Mouse (Mus musculus): ENCODE data around the gene Tgm2. TPM values are rescaled to one million over a fixed set of nuclear protein-coding genes. Genes with fewer than 3 reads are reported as not detected.

Gene Tgm2
- total RNA-seq, 4 experiments from 2014 or later, result 58.1 to 75.3 (median 62.3) TPM

GRCm38 (mm10) chr2:158113591-158114257 lies 32.5 kb downstream of the Tgm2 start:
- peak; percentile 71 for DNase-seq

- DNase-seq, result no peak
Measured at GRCm38 (mm10) chr2:158109516-158109915, 36.7 kb downstream of the Tgm2 start.

- no peak for DNase-seq
Measured at GRCm38 (mm10) chr2:158106947-158107587, 39.2 kb downstream of the Tgm2 start.

GRCm38 (mm10) chr2:158105605-158106004 lies 40.6 kb downstream of the Tgm2 start:
- DNase-seq, result no peak

GRCm38 (mm10) chr2:158104966-158105365 lies 41.3 kb downstream of the Tgm2 start:
- no peak for DNase-seq

GRCm38 (mm10) chr2:158101768-158102167 lies 44.5 kb downstream of the Tgm2 start:
- no peak for DNase-seq

- no peak for DNase-seq
Measured at GRCm38 (mm10) chr2:158099537-158099936, 46.7 kb downstream of the Tgm2 start.

- no peak for DNase-seq
Measured at GRCm38 (mm10) chr2:158098730-158099129, 47.5 kb downstream of the Tgm2 start.

- no peak for DNase-seq
Measured at GRCm38 (mm10) chr2:158097071-158097470, 49.2 kb downstream of the Tgm2 start.

GRCm38 (mm10) chr2:158094846-158095245 lies 51.4 kb downstream of the Tgm2 start:
- no peak for DNase-seq

- no peak for DNase-seq
Measured at GRCm38 (mm10) chr2:158094300-158094699, 51.9 kb downstream of the Tgm2 start.

GRCm38 (mm10) chr2:158093345-158093744 lies 52.9 kb downstream of the Tgm2 start:
- no peak for DNase-seq

- no peak for DNase-seq
Measured at GRCm38 (mm10) chr2:158090096-158090495, 56.1 kb downstream of the Tgm2 start.

GRCm38 (mm10) chr2:158084486-158084885 lies 61.8 kb downstream of the Tgm2 start:
- no peak for DNase-seq

- DNase-seq, result no peak
Measured at GRCm38 (mm10) chr2:158080622-158081241, 65.5 kb downstream of the Tgm2 start.

- no peak for DNase-seq
Measured at GRCm38 (mm10) chr2:158079843-158080395, 66.3 kb downstream of the Tgm2 start.

- no peak for DNase-seq
Measured at GRCm38 (mm10) chr2:158078971-158079370, 67.3 kb downstream of the Tgm2 start.

- no peak for DNase-seq
Measured at GRCm38 (mm10) chr2:158077981-158078380, 68.3 kb downstream of the Tgm2 start.

- DNase-seq, result no peak
Measured at GRCm38 (mm10) chr2:158076690-158077089, 69.5 kb downstream of the Tgm2 start.

- no peak for DNase-seq
Measured at GRCm38 (mm10) chr2:158074835-158075234, 71.4 kb downstream of the Tgm2 start.

- DNase-seq, result no peak
Measured at GRCm38 (mm10) chr2:158071633-158071995, 74.6 kb downstream of the Tgm2 start.

GRCm38 (mm10) chr2:158070885-158071632 lies 75.2 kb downstream of the Tgm2 start:
- no peak for DNase-seq

GRCm38 (mm10) chr2:158068444-158068971 lies 77.7 kb downstream of the Tgm2 start:
- no peak for DNase-seq

All from adrenal gland, adult 8-10 months (tissue).